Mouse (Mus musculus) frontal cortex, postnatal 10 days (tissue): Measurements from ENCODE around the gene Uhrf1.

Source experiments
- DNase-seq, 2 experiments: peaks; one replicate each; pipeline ENCODE4 v3.0.0; 2022; ENCODE audit warnings: low spot score in 2 of 2, mixed read lengths in 1 of 2

Uhrf1 gene

DNA sequence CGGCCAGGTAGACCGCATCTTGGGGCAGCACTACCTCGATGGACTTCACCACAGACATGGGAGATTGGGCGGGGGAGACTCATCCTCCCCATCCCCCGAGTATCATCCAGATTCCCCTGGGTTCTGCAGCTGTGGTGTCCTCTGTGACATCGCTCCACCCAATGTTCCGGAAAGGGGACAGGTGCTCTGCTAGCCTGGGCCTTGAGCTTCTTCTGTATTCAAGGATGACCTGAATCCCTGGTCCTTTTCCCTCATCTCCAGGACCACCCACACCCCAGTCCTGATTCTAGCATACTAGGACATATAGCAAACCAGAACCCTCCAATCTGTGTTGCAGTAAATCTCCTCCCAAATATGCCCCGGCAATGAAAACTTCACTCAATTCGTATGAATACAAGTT lies 2.9 kb upstream of the Uhrf1 start, which contains the start of gene Arrdc5:
TSS of gene Arrdc5 (minus strand) at position 101 of the 400 bp plus-strand sequence.
- no peak for DNase-seq

- DNase-seq = no peak
These were observed 641 bp upstream of the Uhrf1 start for GRCm38 (mm10) chr17:56302363-56302996.

DNA sequence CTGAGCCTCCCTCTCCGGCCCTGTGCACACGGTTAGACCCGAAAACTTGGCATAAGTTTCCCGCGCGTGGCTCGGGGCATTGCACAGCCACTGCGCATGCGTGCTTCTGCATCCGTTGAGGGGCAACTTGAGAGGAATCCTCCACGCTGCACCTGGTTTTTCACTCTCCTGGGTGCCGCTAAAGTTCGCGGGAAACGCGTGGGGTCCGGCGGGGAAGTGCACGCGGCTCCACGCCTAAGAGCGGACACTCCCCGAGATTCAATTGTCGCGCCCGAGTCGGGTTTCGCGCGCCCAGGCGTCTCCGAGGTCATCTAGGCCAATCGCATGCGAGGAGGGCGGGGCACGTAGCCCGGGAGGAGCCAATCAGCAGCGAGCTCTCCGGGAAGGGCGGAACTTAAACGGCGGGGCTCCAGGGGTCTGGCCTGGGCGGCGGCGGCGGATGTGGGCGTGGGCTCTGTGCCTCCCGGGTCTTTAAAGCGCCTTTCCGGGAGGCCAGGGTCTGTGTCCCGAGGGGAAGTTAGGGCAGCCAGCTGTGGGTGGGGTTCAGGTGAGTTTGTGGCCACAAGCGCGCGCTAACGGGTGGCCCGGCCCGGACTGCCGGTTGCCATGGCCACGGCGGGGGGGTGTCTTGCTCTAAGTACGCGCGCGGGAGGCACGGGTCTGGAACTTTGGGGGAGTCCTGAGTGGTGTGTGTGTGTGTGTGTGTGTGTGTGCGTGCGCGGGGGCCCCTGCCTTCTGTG lies 896 bp downstream of the Uhrf1 start:
- peak; percentile 86 to 93 for DNase-seq

DNA sequence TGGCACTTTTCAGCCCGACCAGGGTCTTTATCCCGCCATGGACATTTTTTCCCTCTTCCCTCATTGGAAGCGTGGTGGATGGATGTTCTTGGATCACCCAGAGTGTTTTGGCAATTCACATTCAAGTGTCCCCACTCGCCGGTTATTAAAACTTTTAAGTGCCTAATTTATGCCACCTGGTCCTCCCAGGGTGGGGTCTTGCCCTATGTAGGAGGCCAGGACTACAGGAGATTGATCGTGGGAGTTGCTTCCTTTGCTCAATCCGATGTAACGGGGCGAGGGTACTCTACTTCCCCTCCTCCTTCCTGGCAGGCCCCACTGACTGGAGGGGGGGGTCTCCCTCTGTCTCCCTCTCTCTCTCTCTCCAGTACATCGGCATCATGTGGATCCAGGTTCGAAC lies 1.6 kb downstream of the Uhrf1 start:
- DNase-seq = no peak

DNA sequence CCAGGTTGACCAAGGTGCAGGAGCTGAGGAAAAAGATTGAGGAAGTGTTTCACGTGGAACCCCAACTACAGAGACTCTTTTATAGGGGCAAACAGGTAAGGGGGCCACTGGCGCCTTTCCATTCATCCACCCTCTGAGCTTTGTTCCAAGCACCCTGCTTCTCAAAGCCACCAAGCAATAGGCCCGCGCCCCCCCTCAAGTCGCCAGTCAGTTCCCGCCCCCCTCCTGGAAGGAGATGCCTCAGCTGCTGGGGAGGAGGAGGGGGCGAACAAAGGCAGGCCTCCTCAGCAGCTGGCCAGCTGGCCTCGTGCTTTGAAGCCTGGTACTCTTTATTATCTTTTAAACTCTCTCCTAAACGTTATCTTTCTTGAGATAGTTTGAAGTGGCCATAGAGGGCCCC lies 2.0 kb downstream of the Uhrf1 start:
- DNase-seq = no peak

DNA sequence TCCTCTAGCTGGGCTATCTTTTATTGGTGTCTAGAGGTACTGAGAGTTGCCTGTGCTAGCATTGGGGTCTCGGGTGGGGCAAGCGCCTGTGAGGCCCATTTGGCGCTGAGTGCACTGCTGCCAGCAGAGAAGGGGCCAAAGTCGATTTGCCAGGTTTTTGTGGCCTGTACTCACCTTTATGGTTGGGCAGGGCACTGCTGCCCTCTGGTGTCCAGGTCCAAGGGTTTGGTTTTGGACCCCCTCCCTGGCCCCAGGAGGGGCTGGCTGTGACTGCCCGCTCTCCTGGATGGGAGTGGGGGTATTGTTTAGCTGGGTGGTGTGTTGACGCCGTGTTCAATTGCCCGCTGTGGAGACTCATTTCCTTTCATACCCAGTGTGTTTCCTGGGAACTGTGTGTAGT lies 2.7 kb downstream of the Uhrf1 start:
- no peak for DNase-seq

- DNase-seq = no peak
These were observed 5.0 kb downstream of the Uhrf1 start for GRCm38 (mm10) chr17:56308088-56308487.

- no peak for DNase-seq
These were observed 6.2 kb downstream of the Uhrf1 start for GRCm38 (mm10) chr17:56309191-56309945.

GRCm38 (mm10) chr17:56324419-56324818 lies 21.3 kb downstream of the Uhrf1 start:
- DNase-seq = no peak

- DNase-seq = peak; percentile 99 to 100
These were observed 22.5 kb downstream of the Uhrf1 start, which contains the start of gene Kdm4b for GRCm38 (mm10) chr17:56325450-56326152. TSS of gene Kdm4b (plus strand) at chr17:56326062.

DNA sequence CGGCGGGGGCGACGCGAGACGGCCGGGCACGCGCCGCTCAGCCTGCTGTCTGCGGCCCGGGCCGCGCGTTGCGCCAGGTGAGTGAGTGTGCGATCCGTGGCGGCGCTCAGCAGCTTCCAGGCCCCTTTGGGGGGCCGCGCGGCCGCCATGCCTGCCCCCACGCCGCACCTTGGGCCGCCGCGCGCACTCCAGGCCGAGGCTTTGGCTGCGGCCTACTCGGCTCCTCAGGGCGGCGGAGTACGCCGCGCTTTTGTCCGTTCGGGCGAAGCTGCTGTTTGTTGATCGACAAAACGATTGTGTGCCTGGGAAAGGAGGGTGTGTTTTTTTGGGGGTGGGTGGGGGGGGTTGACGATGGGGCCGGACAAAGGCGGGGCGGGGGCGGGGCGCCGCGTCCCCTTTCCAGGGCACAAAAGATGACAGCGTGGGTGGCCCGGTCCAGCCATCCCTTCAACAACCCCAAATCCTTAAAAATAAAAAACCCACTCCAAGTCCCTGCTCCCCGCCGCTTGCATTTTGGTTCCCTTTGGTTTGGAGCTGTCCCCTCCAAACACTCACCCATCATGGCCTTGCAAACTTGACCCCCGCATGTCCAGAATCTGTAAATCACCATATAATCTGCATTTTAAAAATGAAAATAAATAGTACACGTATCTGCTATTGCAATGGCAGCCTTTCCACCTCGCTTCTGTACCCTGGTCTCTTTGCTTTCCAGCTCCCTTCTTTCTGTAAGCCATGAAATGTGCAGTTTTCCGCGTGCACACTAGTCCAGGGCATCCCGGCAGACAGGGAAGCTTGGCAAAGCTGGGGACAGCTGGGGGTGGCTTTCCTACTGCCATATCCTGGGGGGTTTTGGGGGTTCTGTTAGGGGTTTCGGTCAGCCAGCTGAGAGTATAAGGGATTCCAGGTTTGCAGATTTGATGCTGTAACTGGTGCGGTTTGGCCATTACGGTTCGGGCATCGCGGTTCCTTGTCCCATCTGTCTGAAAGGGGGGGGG lies 23.3 kb downstream of the Uhrf1 start:
- no peak for DNase-seq

- DNase-seq = no peak
These were observed 26.1 kb downstream of the Uhrf1 start for GRCm38 (mm10) chr17:56329267-56329666.

- no peak for DNase-seq
These were observed 27.2 kb downstream of the Uhrf1 start for GRCm38 (mm10) chr17:56330345-56330744.

GRCm38 (mm10) chr17:56331256-56331655 lies 28.1 kb downstream of the Uhrf1 start:
- DNase-seq = no peak

- no peak for DNase-seq
These were observed 29.9 kb downstream of the Uhrf1 start for GRCm38 (mm10) chr17:56332987-56333386.

DNA sequence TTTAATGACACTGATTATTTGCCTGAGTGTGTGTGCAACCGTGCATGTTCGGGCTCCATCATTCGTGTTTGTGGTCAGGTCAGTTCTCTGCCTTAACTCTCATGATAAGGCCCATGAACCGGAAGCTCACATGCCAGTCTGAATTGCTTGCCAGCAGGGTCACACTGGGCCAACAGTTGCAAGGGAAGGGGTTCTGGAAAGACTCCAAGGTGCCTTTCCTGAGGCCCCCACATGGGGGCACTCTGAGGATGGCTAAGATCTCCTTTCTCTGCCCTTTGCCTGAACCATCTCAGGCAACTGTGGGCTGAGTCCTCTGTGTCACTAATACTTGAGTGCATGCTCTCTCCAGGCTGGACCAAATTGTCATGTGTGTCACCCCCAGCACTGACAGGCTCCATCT lies 34.1 kb downstream of the Uhrf1 start:
- peak; percentile 44 to 53 for DNase-seq

DNA sequence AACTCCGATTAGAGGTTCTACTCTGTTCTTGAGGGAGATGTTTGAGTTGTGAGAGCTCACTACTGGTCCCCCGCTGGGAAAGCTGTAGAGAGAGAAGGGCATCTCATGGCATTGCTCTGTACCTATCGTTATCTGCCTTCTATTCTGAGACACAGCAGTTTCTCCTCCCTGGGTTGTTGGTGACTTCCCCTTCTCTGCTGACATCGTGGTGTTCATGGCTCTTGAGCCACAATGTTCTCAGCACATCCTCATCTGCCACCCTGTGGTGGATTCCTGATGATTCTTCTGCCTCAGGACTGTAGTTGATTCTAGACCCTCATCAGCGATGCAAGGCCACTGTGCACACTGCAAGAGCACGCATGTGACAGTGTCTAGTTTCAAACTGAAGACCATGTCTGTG lies 34.7 kb downstream of the Uhrf1 start:
- DNase-seq = no peak

- no peak for DNase-seq
These were observed 35.8 kb downstream of the Uhrf1 start for GRCm38 (mm10) chr17:56338909-56339308.

GRCm38 (mm10) chr17:56340717-56341116 lies 37.6 kb downstream of the Uhrf1 start:
- no peak for DNase-seq

DNA sequence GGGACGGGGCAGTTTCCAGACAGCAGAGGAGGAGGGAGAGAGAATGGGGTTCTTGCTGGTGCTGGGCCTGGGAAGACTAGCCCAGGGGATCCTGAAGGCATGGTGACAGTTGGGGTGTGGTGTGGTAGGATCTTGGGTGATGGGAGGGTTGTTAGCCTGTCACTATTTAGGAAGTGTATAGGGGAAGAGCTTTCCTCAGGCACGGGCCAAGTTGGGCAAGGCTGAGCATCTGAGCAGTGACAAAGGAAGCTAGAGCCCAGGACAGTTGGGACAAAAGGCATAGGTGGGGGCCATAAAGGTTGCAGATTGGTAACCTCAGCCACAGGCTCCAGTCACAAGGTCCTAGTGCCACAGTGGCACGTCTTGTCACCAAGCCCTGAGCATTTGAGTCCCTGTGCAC lies 40.3 kb downstream of the Uhrf1 start:
- DNase-seq = no peak

- no peak for DNase-seq
These were observed 42.2 kb downstream of the Uhrf1 start for GRCm38 (mm10) chr17:56345364-56345763.
